Mouse (Mus musculus): ENCODE measurements at regions not wholly inside any gene's neighbourhood (a gene's known extent, or its start where the extent isn't known, plus 50 kb on each side); places are given as distances from the start of the nearest gene placed in this dataset.
A peak's percentile ranks its signal among the peaks of the same experiment; 100 is the strongest.

DNA sequence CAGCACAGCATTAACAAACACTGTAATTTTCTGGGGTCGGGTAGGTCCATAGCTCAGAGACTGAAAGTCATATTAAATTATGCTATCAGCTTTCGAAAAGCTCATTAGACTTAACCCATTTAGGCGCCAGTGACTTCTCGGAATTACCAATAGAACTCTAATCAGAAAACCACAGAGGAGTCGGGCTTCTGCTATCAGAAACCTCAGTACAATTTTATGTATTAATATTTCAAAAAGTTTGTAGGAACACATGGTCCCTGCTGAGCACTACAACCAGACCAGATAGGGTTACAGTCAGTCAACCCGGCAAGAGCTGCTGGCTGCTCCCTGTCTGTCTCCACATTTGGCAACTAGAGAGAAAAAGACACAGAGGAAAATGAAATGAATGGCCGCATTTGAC, 647.3 kb upstream of the Pabpc4l start:
- no peak for DNase-seq (ENCODE audit: inconsistent age in 2 of 2, low spot score in 1 of 2)

DNA sequence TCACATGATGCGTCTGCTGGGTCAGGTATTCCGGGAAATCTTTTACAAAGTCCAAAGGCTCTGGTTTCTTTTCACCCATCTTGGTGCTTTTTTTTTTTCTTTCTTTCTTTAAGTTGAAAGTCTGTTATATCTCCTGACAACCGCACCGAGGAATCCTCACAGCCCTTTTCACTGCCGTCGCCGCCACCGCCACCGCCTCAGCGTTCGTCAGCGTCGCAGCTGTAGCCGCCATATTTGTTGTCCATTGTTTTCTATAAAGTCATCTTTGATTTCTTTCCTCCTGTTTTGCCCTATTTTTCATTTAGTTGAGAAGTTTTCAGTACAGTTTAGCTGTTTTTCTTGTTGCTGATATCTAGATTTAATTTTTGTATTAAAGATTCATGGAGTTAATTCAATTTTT, 603.5 kb upstream of the Pabpc4l start:
- DNase-seq (ENCODE audit: inconsistent age in 2 of 2, low spot score in 1 of 2), result no peak

DNA sequence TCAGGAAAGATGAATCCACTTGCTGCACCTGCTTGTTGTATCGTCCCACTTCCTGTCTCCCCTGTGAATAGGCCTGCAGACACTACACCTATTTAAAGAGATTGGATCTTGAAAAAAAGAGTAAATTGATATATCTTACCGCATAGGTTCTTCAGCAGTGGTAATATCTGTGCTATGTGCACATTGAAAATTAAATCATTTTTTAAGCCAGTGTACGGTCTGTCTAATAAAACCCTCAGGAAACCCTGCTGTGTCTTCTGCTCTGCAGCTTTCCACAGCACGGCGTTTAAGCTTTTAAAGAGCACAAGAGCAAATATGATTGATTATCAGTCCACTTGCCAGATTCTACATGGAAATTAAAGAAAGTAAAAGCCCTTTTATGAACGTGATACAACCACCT, 577.7 kb upstream of the Pabpc4l start:
- DNase-seq (ENCODE audit: inconsistent age in 2 of 2, low spot score in 1 of 2), result no peak

DNA sequence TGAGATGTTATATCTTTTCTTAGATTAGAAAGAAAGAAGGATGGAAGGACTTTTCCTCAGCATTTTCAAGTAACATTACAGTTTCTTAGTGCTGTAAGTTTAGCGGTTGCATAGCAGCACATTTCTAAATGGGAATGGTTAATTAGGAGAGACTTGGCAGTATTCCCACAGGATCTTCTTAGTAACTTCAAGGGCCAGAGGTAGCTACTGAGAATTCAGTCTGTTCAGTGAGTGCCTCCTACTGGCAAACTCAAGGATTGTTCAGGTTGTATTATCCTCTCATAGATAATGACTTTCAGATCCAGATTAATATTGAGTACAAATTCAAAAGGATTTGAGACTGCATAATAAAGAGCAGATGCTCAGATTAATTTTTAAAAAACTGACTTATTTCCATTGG, 571.3 kb upstream of the Pabpc4l start:
- DNase-seq (ENCODE audit: inconsistent age in 2 of 2, low spot score in 1 of 2), result no peak

DNA sequence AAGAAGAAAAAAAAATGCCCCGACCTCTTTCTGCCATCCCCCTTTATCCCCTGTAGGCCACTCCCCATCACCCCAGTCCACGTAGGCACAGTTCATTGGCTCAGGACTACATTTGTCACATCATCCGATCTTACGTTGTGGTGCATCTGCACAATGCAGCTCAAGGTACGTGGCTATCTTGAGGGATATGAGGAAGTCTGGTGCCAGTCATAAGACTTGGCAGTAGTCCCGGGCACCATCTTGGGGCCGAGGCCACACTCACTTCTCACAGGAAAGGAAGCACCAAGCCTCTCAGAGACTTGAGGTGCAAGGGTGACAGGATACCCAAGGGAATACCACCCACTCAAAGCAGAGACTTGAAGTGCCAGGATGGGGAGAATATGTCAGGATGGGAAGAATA, 570.5 kb upstream of the Pabpc4l start:
- no peak for DNase-seq (ENCODE audit: inconsistent age in 2 of 2, low spot score in 1 of 2)

DNA sequence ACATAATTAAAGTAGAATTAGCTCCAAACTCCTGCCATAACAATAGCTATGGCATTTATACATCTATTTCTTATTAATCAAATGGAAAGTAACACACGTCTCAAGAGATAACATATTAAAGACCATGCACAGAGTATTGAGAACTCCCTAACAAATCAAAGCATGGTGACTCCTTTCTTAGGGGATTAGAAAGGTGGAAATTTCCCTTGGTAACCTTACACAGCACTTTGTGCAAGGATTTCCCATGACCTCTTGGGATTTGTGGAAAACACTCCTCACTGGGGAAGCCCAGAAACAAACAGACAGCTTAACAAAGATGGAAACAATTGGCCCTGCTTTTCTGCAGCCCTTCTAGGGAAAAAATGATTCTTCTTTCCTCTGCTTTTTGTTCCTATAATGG, 562.4 kb upstream of the Pabpc4l start:
- no peak for DNase-seq (ENCODE audit: inconsistent age in 2 of 2, low spot score in 1 of 2)

DNA sequence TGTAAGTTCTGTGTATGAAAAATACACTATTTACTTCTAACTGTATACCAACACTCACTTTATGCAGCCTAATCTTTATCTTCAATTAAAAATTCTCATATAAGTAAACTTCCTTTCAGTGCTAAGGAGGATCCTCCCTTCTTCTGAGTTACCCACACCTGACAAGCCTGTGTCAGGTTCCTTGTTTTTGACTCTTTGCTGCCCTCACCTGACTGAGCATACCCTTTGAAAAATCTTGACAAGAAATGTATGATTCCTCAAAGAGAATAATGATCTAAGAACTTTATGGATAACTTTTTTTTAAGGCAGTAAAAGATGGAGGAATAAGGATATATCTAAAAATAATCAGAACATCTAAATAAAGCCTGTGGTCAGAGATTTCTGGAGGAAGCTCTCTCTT, 550.9 kb upstream of the Pabpc4l start:
- no peak for DNase-seq (ENCODE audit: inconsistent age in 2 of 2, low spot score in 1 of 2)

DNA sequence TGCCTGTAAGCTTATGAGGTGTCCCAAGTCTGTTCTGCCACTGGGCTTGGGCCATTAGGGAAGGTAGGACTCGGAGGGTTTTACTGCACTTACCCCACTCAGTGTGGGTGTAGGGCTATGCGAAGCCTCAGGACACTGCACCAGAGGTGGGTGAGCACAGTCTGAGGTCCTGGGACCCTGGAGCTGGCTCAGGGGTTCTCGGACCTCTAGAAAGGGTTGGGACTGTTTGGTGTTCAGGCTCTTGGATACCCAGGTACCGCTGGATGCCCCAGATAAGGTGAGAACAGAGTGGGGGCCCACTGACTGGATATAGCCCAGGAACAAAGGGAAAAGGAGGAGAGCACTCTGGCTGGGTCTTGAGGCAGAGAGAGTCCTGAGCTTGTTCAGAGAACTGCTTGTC, 522.7 kb upstream of the Pabpc4l start:
- DNase-seq (ENCODE audit: inconsistent age in 2 of 2, low spot score in 1 of 2), result no peak

DNA sequence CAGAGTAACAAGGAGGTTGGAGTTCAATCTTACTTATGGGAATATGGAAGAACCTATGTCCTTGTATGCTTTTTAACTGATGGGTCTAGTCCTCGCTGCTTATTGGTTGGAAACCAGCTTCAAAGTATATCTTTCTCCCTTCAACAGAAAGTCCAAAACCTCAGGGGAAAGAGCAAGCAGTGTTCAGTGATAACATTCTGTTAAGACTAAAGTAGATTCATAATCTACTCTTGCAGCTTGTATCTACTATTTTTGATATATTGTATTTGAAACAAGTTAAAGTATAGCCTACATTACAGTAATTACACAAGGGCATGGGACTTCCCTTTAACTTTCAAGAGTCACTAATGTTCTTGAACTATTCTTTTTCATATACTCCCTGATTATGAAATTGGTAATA, 522.0 kb upstream of the Pabpc4l start:
- no peak for DNase-seq (ENCODE audit: inconsistent age in 2 of 2, low spot score in 1 of 2)

DNA sequence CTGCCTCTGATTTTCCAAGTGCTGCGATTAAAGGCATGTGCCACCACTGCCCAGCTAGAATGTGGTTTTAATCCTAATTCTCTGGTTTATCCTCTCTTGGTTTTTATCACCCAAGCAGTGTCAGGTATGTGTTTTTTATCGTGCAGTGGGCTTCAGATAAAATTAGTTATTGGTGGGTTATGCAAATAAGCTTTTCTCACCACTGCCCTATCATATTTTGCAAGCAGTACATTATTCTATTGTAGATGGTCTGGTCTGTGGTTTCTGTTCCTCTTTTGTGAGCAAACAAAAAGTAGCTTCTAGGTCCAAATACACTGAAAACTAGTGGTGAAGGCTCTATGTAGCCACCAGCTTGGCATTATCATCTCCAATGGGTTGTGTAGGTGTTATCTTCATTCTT, 503.4 kb upstream of the Pabpc4l start:
- DNase-seq (ENCODE audit: inconsistent age in 2 of 2, low spot score in 1 of 2), result no peak

DNA sequence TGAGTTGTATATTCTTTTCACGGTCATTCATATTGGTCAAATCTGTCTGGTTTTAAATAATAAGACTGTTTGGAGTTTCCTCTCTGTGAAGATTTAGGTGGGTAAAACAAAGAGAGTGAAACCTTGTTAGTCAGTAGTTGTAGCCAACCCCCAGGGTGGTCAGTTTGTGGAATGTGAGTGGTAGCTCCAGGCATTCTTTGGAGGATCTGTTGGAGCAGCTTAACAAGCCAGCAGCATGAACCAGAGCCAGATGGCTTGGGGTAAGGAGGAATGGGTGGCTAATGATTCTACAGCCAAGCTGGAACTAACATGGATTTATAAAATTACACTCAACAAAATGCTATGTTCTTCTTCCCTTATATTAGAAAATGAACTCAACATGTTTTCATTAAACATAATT, 489.7 kb upstream of the Pabpc4l start:
- DNase-seq (ENCODE audit: inconsistent age in 2 of 2, low spot score in 1 of 2), result no peak

DNA sequence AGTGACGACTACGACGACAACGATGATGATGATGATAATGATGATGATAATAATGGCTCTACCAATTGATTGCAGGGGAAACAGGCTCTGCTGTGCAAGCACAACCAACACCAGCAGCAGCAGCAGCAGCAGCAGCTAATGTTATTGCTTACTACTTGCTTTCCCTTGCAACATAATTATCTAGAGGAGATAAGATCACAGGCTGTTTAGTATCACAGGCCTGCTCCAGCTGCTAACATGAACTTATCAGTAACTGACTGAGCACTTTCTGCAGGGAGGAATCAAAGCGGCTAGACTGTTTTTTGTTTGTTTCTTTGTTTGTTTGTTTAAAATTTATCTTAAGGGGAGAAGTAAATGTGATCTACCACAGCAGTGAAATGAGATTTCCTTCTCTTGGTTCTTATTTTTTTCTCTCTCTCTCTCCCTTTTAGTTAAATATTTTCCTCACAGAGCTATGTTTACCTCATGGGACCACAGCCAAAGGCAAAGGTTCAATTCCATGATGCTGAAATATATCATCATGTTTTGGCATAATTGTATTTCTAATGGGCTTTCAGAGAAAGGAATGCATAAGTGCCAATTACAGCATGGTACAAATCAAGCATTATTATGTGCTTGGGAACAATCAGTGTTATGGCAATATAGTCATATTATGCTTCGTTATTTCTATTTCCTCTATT, 443.2 kb upstream of the Pabpc4l start:
- peak in 1 of 2 experiments; percentile 17 for DNase-seq (ENCODE audit: inconsistent age in 2 of 2, low spot score in 1 of 2)

DNA sequence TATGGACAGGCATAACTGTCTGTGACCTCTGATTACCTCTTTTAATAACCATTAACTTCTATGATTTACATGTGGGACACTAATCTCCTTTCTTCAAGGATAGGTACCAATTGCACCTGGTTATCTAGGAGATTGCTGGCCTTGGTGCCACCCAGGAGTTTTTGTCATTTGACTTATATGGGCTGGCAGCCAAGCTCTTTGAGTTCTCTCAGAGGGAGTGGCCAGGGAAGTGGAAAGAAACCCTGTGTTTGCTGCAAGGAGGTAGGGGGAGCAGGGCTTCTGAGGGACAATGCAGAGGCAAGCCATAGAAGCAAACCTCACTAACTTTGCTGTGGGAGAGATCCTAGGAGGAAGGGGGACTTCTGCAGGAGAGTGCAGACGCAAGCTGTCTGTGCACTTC, 427.8 kb upstream of the Pabpc4l start:
- no peak for DNase-seq (ENCODE audit: inconsistent age in 2 of 2, low spot score in 1 of 2)

DNA sequence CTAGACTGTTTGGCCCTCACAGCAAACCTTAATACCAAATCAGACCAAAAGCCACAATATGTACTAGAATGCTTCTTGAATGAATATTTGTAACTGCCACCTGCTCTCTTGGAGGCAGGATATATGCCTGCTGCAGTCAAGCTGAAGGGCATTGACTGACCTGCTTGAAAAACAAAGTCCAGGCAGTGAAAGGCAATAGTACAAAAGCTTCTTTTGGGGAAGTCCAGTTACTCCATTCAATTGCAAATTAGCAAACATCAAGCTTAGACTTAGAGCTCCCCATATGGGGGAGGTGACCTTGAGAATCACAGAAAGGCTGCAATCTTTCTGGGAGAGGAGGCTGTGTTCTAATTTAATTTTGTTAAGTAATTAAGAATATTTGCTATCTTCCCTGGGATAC, 422.9 kb upstream of the Pabpc4l start:
- no peak for DNase-seq (ENCODE audit: inconsistent age in 2 of 2, low spot score in 1 of 2)

DNA sequence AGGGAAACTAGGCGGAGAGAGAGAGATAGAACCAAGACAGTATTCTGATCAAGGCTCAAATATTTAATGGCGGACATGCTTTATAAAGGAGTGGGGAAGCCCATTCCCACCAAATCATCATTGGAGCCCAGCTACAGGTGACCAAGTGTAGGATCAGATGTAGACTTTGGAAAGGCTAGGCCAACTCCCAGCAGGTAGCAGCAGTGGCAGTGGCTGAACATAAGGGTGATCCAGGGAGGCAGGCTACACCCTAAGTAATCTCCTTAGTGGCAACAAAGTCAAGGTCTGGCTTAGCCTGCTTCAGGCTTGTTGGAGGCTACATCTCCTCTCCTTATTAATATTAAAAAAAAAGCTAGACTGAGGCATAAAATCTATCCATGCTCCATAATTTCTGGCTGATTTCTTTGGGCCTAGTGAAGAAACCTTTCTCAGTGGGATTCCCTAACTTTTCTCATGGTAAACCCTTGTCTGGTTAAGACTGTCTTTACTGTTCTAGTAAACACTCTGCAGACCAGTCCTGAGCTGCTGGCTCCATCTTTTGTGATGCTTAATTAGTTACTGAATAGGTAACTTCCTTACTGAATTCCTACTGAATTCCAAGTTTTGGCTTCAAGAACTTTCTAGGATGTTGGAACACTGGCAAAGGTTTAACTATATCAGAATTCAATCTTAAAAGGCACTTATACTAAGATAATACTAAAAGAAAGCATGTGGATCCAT, 421.7 kb upstream of the Pabpc4l start:
- DNase-seq (ENCODE audit: inconsistent age in 2 of 2, low spot score in 1 of 2), result no peak

DNA sequence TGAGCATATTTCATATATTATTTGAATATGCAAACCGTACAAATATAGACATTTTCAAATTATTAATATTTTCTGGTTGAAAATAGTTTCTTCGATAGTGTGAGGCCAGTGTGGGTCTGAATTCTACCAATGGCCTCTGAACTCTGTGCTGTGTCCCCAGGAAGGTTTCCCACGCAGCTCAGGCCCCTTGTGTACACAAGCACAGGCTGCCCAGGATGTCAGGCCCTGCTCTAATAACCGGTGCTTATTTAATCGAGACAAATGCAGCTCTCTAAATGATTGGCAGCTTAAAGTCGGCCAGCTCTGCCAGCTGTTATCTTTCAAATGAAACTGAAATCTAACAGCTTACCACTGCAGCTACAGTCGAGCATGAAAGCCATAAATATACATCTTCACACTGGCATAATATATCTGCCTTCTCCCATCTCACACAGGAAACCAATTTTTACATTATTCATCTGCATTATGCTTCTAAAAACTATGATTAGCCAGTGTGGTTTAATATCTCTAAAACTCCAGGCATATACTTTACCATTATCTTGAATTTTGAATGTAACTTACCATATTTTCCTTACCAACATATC, 400.5 kb upstream of the Pabpc4l start:
- no peak for DNase-seq (ENCODE audit: inconsistent age in 2 of 2, low spot score in 1 of 2)

DNA sequence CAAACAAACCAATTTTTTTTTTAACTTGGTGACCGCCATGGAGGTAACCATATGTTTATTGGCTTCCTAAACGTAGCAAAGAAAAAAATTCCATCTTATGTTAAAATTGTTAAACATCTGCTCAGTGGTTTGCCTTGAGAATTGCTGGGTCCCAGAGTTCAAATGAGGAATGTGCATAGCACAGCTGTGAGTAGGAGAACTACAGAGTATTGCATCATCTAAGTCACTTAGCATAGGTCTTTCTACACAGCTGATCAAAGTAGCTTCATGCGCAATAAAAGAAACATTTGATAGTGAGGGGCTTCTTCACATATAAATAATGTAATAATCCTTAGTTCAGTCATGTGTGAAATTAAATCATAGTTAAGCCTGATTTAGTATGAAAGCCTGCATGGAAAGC, 380.7 kb upstream of the Pabpc4l start:
- no peak for DNase-seq (ENCODE audit: inconsistent age in 2 of 2, low spot score in 1 of 2)
